Mouse (Mus musculus) kidney, postnatal 0 days (tissue): ENCODE measurements around the gene Mbtps1. TPM values are rescaled to one million over a fixed set of nuclear protein-coding genes. Genes with fewer than 3 reads are reported as not detected.

Source experiments
- ATAC-seq: fragments of 200-750 bp; cut with Nextera tagmentation; replicated peaks from 2 replicates; pipeline ENCODE4 v1.8.0; 2017; ENCODE audit warnings: low read depth, moderate number of reproducible peaks, moderate TSS enrichment, moderate library complexity; ENCODE audit not compliant: low FRiP score
- DNase-seq: peaks from one replicate; pipeline ENCODE4 v3.0.0-alpha.2; 2016; ENCODE audit warnings: low spot score
- H3K27ac ChIP-seq: fragments of 300-500 bp; sonication (generic); 2 replicates; pipeline ENCODE4 v1.5.1; 2014; ENCODE audit warnings: mild to moderate bottlenecking
- H3K27me3 ChIP-seq: fragments of 300-500 bp; sonication (generic); 2 replicates; pipeline ENCODE4 v1.6.1; 2014; ENCODE audit warnings: low read length, mixed read lengths; ENCODE audit not compliant: insufficient read depth
- H3K36me3 ChIP-seq: fragments of 300-500 bp; sonication (generic); 2 replicates; pipeline ENCODE4 v1.6.1; 2014; ENCODE audit warnings: low read length, mixed read lengths; ENCODE audit not compliant: insufficient read depth
- H3K4me1 ChIP-seq: fragments of 300-500 bp; sonication (generic); replicated peaks from 2 replicates; pipeline ENCODE4 v1.6.1; 2014; ENCODE audit warnings: antibody characterized with exemption, low read length, mixed read lengths; ENCODE audit not compliant: insufficient read depth
- H3K4me2 ChIP-seq: fragments of 300-500 bp; sonication (generic); 2 replicates; pipeline ENCODE4 v1.6.1; 2014; ENCODE audit warnings: mild to moderate bottlenecking, low read length, moderate library complexity, mixed read lengths
- H3K4me3 ChIP-seq: fragments of 300-500 bp; sonication (generic); replicated peaks from 2 replicates; pipeline ENCODE4 v1.5.1; 2014; ENCODE audit warnings: low read depth, low read length
- H3K9ac ChIP-seq: fragments of 300-500 bp; sonication (generic); 2 replicates; pipeline ENCODE4 v1.6.1; 2014; ENCODE audit warnings: low read depth, low read length
- H3K9me3 ChIP-seq: fragments of 300-500 bp; sonication (generic); replicated peaks from 2 replicates; pipeline ENCODE4 v1.6.1; 2016; ENCODE audit warnings: low read length, inconsistent platforms, mixed read lengths
- CTCF ChIP-seq: IDR thresholded peaks from 2 replicates; pipeline ENCODE4 v1.5.1; 2016; ENCODE audit warnings: antibody characterized with exemption, low read depth, mild to moderate bottlenecking, moderate library complexity
- WGBS: fragments of 180-500 bp; shearing (Covaris S2); extraction: QIAGEN DNeasy Blood & Tissue Kit; methylation state at CpG from one replicate; pipeline ENCODE4 v1.1.7; 2014; 5-methylcytosine and 5-hydroxymethylcytosine counted together
- polyA plus RNA-seq: library from polyadenylated mRNA; unstranded; fragments of >200 nt; fragmentation: Nextera tagmentation; extraction: Ambion mirVana; gene quantifications from 2 replicates; pipeline ENCODE4 v1.2.1, GENCODE M21; 2015

Gene Mbtps1
- polyA plus RNA-seq, 1 experiment from 2014 or later, result 78.4 TPM

GRCm38 (mm10) chr8:119575366-119575726 is 16.8 kb upstream of the Mbtps1 start:
- H3K4me3 ChIP-seq, result peak overlapping the region; percentile 77
- no peak overlapping the region for H3K27ac ChIP-seq
- no peaks in the 10 kb centered on the region for H3K9me3 ChIP-seq
- WGBS, result under 1% methylated on average over 16 of the region's 16 CpGs
- H3K36me3 ChIP-seq, result no peaks in the 10 kb centered on the region
- no peaks in the 10 kb centered on the region; the same call in 1 of the 2 replicates for H3K4me1 ChIP-seq
- DNase-seq (no peak), ATAC-seq (no peak)
- no peak for TF ChIP-seq CTCF
- H3K4me2 ChIP-seq, result peak overlapping the region; percentile 97
- no peaks in the 10 kb centered on the region for H3K27me3 ChIP-seq
- H3K9ac ChIP-seq, result 0 out of 2 replicates have a peak overlapping the region, but pooled peaks have one; percentile 76

GRCm38 (mm10) chr8:119574437-119575365 is 16.2 kb upstream of the Mbtps1 start, which contains the start of the genes Hsdl1 and Dnaaf1:
Hsdl1 (minus strand) TSS chr8:119575183.
Dnaaf1 (plus strand) TSS chr8:119575235.
- no peaks in the 10 kb centered on the region for H3K27me3 ChIP-seq
- no peaks in the 10 kb centered on the region; the same call in 1 of the 2 replicates for H3K4me1 ChIP-seq
- ATAC-seq (peak; percentile 87), DNase-seq (peak; percentile 93)
- peak within 1 kb of the TSS; percentile 76 for H3K27ac ChIP-seq
- peak within 1 kb of the TSS; percentile 77 for H3K4me3 ChIP-seq
- peak; percentile 37; the same call in 1 of the 2 replicates for TF ChIP-seq CTCF
- no peaks in the 10 kb centered on the region for H3K36me3 ChIP-seq
- under 1% methylated on average over 96 of the region's 97 CpGs for WGBS
- H3K9me3 ChIP-seq, result no peaks in the 10 kb centered on the region
- peak within 1 kb of the TSS; percentile 97 for H3K4me2 ChIP-seq
- H3K9ac ChIP-seq, result peak within 1 kb of the TSS; percentile 76

- TF ChIP-seq CTCF, result no peak
- H3K36me3 ChIP-seq, result peaks cover 5% of the 10 kb centered on the region; the same call in 1 of the 2 replicates
- no peak overlapping the region for H3K4me3 ChIP-seq
- DNase-seq (no peak), ATAC-seq (no peak)
- H3K27me3 ChIP-seq, result no peaks in the 10 kb centered on the region
- no peak overlapping the region for H3K27ac ChIP-seq
- WGBS, result 93% methylated on average over 4 of the region's 4 CpGs
- H3K4me2 ChIP-seq, result no peak overlapping the region
- no peaks in the 10 kb centered on the region for H3K9me3 ChIP-seq
- H3K4me1 ChIP-seq, result no peaks in the 10 kb centered on the region; the same call in 1 of the 2 replicates
- no peak overlapping the region for H3K9ac ChIP-seq
These were observed 13.9 kb upstream of the Mbtps1 start for GRCm38 (mm10) chr8:119572411-119572810.

GRCm38 (mm10) chr8:119571135-119571534 is 12.6 kb upstream of the Mbtps1 start:
- no peaks in the 10 kb centered on the region; the same call in 1 of the 2 replicates for H3K4me1 ChIP-seq

GRCm38 (mm10) chr8:119569881-119570280 is 11.3 kb upstream of the Mbtps1 start:
- DNase-seq, result no peak
- Histone ChIP-seq H3K27ac (no peak overlapping the region), H3K9me3 (no peaks in the 10 kb centered on the region), H3K9ac (no peak overlapping the region), H3K4me2 (no peak overlapping the region), H3K4me1 (no peaks in the 10 kb centered on the region; the same call in 1 of the 2 replicates), H3K4me3 (no peak overlapping the region), H3K36me3 (peaks cover 21% of the 10 kb centered on the region), H3K27me3 (no peaks in the 10 kb centered on the region)
- no peak for ATAC-seq
- TF ChIP-seq CTCF, result no peak
- 41% methylated on average over 4 of the region's 4 CpGs for WGBS

More at GRCm38 (mm10) chr8:119571135-119571534, 12.6 kb upstream of the Mbtps1 start:
- no peak overlapping the region for H3K4me2 ChIP-seq
- no peak for DNase-seq
- ATAC-seq, result no peak
- no peaks in the 10 kb centered on the region for H3K27me3 ChIP-seq
- H3K27ac ChIP-seq, result no peak overlapping the region
- 88% methylated on average over 6 of the region's 6 CpGs for WGBS
- H3K9me3 ChIP-seq, result no peaks in the 10 kb centered on the region
- H3K9ac ChIP-seq, result no peak overlapping the region
- TF ChIP-seq CTCF, result no peak
- H3K4me3 ChIP-seq, result no peak overlapping the region
- H3K36me3 ChIP-seq, result peaks cover 11% of the 10 kb centered on the region; the same call in 1 of the 2 replicates

GRCm38 (mm10) chr8:119568951-119569350 is 10.4 kb upstream of the Mbtps1 start:
- peaks cover 28% of the 10 kb centered on the region for H3K36me3 ChIP-seq
- H3K9me3 ChIP-seq, result no peaks in the 10 kb centered on the region
- no peaks in the 10 kb centered on the region for H3K4me1 ChIP-seq
- H3K27ac ChIP-seq, result no peak overlapping the region
- DNase-seq (no peak), ATAC-seq (no peak)
- WGBS, result 78% methylated on average over 7 of the region's 7 CpGs
- H3K9ac ChIP-seq, result no peak overlapping the region
- no peaks in the 10 kb centered on the region for H3K27me3 ChIP-seq
- H3K4me2 ChIP-seq, result no peak overlapping the region
- TF ChIP-seq CTCF, result no peak
- no peak overlapping the region for H3K4me3 ChIP-seq
